Mouse (Mus musculus): ENCODE measurements around the gene Gaa. TPM values are rescaled to one million over a fixed set of nuclear protein-coding genes. Genes with fewer than 3 reads are reported as not detected.

Gene Gaa
- polyA plus RNA-seq (2015; fragmentation: Nextera tagmentation; extraction: Ambion mirVana) = 42.0 and 43.3 TPM in 2 replicates

GRCm38 (mm10) chr11:119267768-119268556 is at the start of gene Gaa:
Gaa (plus strand) TSS chr11:119267887.

GRCm38 (mm10) chr11:119228091-119228781 is 39.5 kb upstream of the Gaa start, which contains the start of the genes Tbc1d16 and Ccdc40:
Tbc1d16 (minus strand) TSS chr11:119228499.
Ccdc40 (plus strand) TSS chr11:119228572.

GRCm38 (mm10) chr11:119299391-119300245 is 31.9 kb downstream of the Gaa start, which contains the start of gene Eif4a3:
Eif4a3 (minus strand) TSS chr11:119300089.

GRCm38 (mm10) chr11:119307658-119307867 is 39.9 kb downstream of the Gaa start, which contains the start of gene Card14:
Card14 (plus strand) TSS chr11:119307768.

Other genes with a start within 250 kb of the Gaa start
- 3.8 and 4.2 TPM in 2 replicates for gene Cbx2, start 244.9 kb upstream of the Gaa start, polyA plus RNA-seq (2015; fragmentation: Nextera tagmentation; extraction: Ambion mirVana)
- gene Cbx8, start 226.9 kb upstream of the Gaa start, polyA plus RNA-seq (2015; fragmentation: Nextera tagmentation; extraction: Ambion mirVana) = 5.7 and 6.7 TPM in 2 replicates
- 10.1 and 11.0 TPM in 2 replicates for gene Cbx4, start 181.7 kb upstream of the Gaa start, polyA plus RNA-seq (2015; fragmentation: Nextera tagmentation; extraction: Ambion mirVana)
- 4.2 and 5.2 TPM in 2 replicates for gene Tbc1d16, start 39.4 kb upstream of the Gaa start, polyA plus RNA-seq (2015; fragmentation: Nextera tagmentation; extraction: Ambion mirVana)
- gene Ccdc40, start 39.3 kb upstream of the Gaa start, polyA plus RNA-seq (2015; fragmentation: Nextera tagmentation; extraction: Ambion mirVana) = 0.54 and 0.83 TPM in 2 replicates
- gene Eif4a3, start 32.2 kb downstream of the Gaa start, polyA plus RNA-seq (2015; fragmentation: Nextera tagmentation; extraction: Ambion mirVana) = 165 TPM in 2 replicates
- gene Card14, start 39.9 kb downstream of the Gaa start, polyA plus RNA-seq (2015; fragmentation: Nextera tagmentation; extraction: Ambion mirVana) = 1.6 and 2.3 TPM in 2 replicates
- gene Sgsh, start 87.6 kb downstream of the Gaa start, polyA plus RNA-seq (2015; fragmentation: Nextera tagmentation; extraction: Ambion mirVana) = 4.9 and 6.5 TPM in 2 replicates
- gene Slc26a11, start 87.7 kb downstream of the Gaa start, polyA plus RNA-seq (2015; fragmentation: Nextera tagmentation; extraction: Ambion mirVana) = 5.2 and 6.1 TPM in 2 replicates
- 4.3 and 4.5 TPM in 2 replicates for gene Rnf213, start 125.2 kb downstream of the Gaa start, polyA plus RNA-seq (2015; fragmentation: Nextera tagmentation; extraction: Ambion mirVana)
- 9.2 and 10.7 TPM in 2 replicates for gene Endov, start 223.5 kb downstream of the Gaa start, polyA plus RNA-seq (2015; fragmentation: Nextera tagmentation; extraction: Ambion mirVana)